Mouse (Mus musculus): ENCODE measurements around the gene Rflnb. TPM values are rescaled to one million over a fixed set of nuclear protein-coding genes. Genes with fewer than 3 reads are reported as not detected.

Rflnb gene
- polyA plus RNA-seq, 1 experiment from 2014 or later, result 64.5 TPM

DNA sequence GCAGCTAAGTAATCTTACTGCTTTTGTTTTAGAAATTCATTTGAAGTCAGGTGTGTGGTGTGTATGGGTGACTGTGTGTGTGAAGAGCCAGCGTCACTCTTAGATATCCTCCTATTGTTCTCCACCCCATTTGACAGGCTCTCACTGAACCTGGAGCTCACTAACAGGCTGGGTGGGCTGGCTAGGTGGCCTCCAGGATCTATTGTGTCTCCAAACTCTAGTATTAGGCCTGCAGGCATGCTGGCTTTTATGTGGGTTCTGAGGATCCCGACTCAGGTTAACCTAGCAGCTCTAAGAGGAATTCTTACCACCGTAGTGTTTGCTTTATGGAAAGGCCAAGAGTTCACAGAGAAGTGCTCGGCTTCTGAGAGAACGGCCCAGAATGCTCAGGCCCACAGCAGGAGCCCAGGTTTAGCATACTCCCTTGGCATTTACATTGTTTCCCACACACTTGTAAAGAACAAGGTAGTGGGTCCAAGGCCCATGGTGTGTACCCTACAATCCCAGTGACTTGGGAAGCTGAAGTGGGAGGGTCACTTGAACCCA lies 23.5 kb upstream of the Rflnb start:
- Histone ChIP-seq H3K4me2 (replicated peaks) (no peak overlapping the region), H3K27me3 (no peaks in the 10 kb centered on the region), H3K27ac (0 out of 2 replicates have a peak overlapping the region, but pooled peaks have one; percentile 7), H3K36me3 (peaks cover 12% of the 10 kb centered on the region), H3K4me3 (no peak overlapping the region), H3K9ac (no peak overlapping the region), H3K4me1 (peaks cover 20% of the 10 kb centered on the region; the same call in 1 of the 2 replicates), H3K9me3 (no peaks in the 10 kb centered on the region)
- no peak for ATAC-seq (ENCODE audit: insufficient number of reproducible peaks, insufficient read depth, low FRiP score, low TSS enrichment)
- WGBS, result 45% methylated on average over 5 of the region's 5 CpGs

DNA sequence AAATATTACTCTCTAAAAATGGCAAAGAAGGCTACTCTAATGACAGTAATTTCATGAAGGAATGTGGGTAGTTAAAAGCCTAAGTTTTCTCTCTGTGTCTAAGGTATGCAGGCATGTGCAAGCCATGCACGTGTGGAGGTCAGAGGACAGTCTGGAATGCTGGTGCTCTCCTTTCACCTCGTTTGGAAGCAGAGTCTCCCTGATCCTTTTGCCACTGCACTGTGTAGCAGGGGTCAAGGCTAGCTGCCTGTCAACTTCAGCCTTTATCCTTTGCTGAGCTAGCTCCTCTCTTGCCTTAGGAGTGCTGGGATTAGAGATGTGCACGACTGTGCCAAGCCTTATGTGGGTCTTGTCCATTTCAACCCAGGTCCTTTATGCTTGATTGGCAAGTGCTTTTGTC lies 22.9 kb upstream of the Rflnb start:
- Histone ChIP-seq H3K36me3 (peaks cover 7% of the 10 kb centered on the region), H3K4me1 (peaks cover 20% of the 10 kb centered on the region; the same call in 1 of the 2 replicates)
- 40% methylated on average over 3 of the region's 3 CpGs for WGBS

DNA sequence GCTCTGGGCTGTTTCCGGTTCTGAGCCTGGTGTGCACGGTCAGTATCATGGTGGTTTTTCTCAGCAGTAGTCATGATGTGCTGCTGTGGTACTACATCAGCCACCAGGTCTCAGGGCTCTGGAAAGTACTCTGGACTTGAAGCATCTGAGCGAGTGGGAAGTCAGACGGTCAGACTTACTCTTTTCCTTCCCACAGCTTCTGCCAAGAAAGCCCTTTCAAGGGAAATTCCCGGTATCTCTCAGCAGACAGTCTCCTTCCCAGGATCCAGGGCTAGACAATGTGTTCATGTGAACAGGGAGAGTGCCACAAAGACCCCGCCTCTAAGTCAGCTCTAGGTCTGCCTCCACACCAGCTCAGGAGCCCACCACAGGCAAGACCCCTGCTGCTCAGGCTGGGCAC lies 17.8 kb upstream of the Rflnb start:
- H3K4me1 ChIP-seq, result peaks cover 15% of the 10 kb centered on the region
- no peaks in the 10 kb centered on the region for H3K9me3 ChIP-seq
- H3K36me3 ChIP-seq, result peaks cover 7% of the 10 kb centered on the region
- no peak for ATAC-seq (ENCODE audit: insufficient number of reproducible peaks, insufficient read depth, low FRiP score, low TSS enrichment)
- WGBS, result 94% methylated on average over 6 of the region's 6 CpGs
- no peak overlapping the region for H3K4me2 ChIP-seq (replicated peaks)
- H3K27ac ChIP-seq, result no peak overlapping the region
- no peak overlapping the region for H3K9ac ChIP-seq
- H3K4me3 ChIP-seq, result no peak overlapping the region
- no peaks in the 10 kb centered on the region for H3K27me3 ChIP-seq

More for the DNA sequence above, 22.9 kb upstream of the Rflnb start:
- no peak overlapping the region for H3K4me3 ChIP-seq
- no peak overlapping the region for H3K9ac ChIP-seq
- ATAC-seq (ENCODE audit: insufficient number of reproducible peaks, insufficient read depth, low FRiP score, low TSS enrichment), result no peak
- H3K4me2 ChIP-seq (replicated peaks), result no peak overlapping the region
- no peaks in the 10 kb centered on the region for H3K9me3 ChIP-seq
- H3K27ac ChIP-seq, result 0 out of 2 replicates have a peak overlapping the region, but pooled peaks have one; percentile 7
- H3K27me3 ChIP-seq, result no peaks in the 10 kb centered on the region

GRCm38 (mm10) chr11:76044468-76044867 lies 16.9 kb upstream of the Rflnb start:
- Histone ChIP-seq H3K36me3 (peaks cover 7% of the 10 kb centered on the region), H3K27ac (no peak overlapping the region), H3K4me1 (peaks cover 15% of the 10 kb centered on the region), H3K27me3 (no peaks in the 10 kb centered on the region), H3K9me3 (no peaks in the 10 kb centered on the region), H3K9ac (no peak overlapping the region), H3K4me2 (replicated peaks) (no peak overlapping the region), H3K4me3 (no peak overlapping the region)
- no peak for ATAC-seq (ENCODE audit: insufficient number of reproducible peaks, insufficient read depth, low FRiP score, low TSS enrichment)
- 84% methylated on average over 6 of the region's 6 CpGs for WGBS

DNA sequence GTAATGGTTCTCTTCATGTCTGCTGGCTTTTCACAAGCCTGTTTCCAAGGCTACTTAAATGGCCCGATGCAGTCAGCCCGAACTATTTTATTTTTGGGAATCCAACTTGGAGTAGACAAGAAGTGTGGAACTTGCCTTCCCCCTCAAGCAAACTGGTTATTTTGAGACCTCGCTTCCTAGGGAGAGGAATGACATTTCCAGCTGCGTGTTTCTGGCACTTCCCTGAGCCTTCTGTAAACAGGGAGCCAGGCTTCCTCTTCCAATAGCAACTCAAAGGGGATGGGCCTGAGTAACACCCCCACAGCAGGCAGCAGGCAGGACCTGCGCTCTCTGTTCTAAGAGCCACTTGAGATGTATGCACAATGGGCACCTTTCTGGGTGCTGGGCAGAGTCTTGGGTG lies 15.3 kb upstream of the Rflnb start:
- Histone ChIP-seq H3K9me3 (no peaks in the 10 kb centered on the region), H3K4me1 (peaks cover 15% of the 10 kb centered on the region), H3K27ac (peak overlapping the region; percentile 55; the same call in 1 of the 2 replicates), H3K4me2 (replicated peaks) (no peak overlapping the region), H3K4me3 (no peak overlapping the region), H3K9ac (no peak overlapping the region), H3K36me3 (peaks cover 7% of the 10 kb centered on the region), H3K27me3 (no peaks in the 10 kb centered on the region)
- no peak for ATAC-seq (ENCODE audit: insufficient number of reproducible peaks, insufficient read depth, low FRiP score, low TSS enrichment)
- 24% methylated on average over 5 of the region's 5 CpGs for WGBS

- ATAC-seq (ENCODE audit: insufficient number of reproducible peaks, insufficient read depth, low FRiP score, low TSS enrichment), result no peak
- no peaks in the 10 kb centered on the region for H3K9me3 ChIP-seq
- WGBS, result 41% methylated on average over 10 of the region's 10 CpGs
- no peak overlapping the region for H3K4me2 ChIP-seq (replicated peaks)
- H3K36me3 ChIP-seq, result peaks cover 7% of the 10 kb centered on the region
- no peak overlapping the region for H3K9ac ChIP-seq
- H3K27me3 ChIP-seq, result no peaks in the 10 kb centered on the region
- H3K4me3 ChIP-seq, result no peak overlapping the region
- peak overlapping the region; percentile 48 for H3K27ac ChIP-seq
- H3K4me1 ChIP-seq, result peaks cover 15% of the 10 kb centered on the region
Observed at GRCm38 (mm10) chr11:76042041-76042638, 14.6 kb upstream of the Rflnb start.

DNA sequence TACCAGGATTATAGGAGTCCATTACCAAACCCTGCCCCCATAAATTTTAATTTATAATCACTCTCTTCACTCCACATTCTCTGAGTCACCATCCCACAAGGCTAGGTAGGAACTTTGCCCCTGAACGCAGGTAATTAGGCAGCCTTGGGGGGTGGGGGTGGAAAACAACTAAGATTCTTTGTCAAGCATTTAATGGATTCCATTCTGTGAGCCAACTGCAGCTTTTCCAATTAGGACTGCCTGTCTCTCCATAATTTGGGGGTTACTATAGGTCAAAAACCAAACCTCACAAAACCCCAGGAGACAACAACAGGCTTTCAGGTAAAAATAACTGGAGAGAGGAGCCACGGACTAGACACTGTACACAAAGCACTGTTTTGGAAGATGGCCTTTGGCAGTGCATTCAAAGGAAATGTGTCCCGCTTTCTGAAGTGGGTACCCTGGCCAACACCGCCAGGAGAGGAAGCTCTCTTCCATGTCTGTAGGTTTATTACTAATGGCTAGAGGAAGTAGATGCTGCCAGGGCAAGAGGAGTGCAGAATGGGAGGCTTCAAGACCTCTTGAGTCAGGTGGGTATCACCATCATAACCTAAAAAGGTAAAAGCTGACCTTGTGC lies 13.3 kb upstream of the Rflnb start:
- Histone ChIP-seq H3K9ac (no peak overlapping the region), H3K4me1 (peaks cover 15% of the 10 kb centered on the region), H3K27ac (no peak overlapping the region), H3K4me2 (replicated peaks) (no peak overlapping the region), H3K9me3 (no peaks in the 10 kb centered on the region), H3K36me3 (no peaks in the 10 kb centered on the region), H3K4me3 (no peak overlapping the region), H3K27me3 (no peaks in the 10 kb centered on the region)
- no peak for ATAC-seq (ENCODE audit: insufficient number of reproducible peaks, insufficient read depth, low FRiP score, low TSS enrichment)
- 61% methylated on average over 4 of the region's 4 CpGs for WGBS

DNA sequence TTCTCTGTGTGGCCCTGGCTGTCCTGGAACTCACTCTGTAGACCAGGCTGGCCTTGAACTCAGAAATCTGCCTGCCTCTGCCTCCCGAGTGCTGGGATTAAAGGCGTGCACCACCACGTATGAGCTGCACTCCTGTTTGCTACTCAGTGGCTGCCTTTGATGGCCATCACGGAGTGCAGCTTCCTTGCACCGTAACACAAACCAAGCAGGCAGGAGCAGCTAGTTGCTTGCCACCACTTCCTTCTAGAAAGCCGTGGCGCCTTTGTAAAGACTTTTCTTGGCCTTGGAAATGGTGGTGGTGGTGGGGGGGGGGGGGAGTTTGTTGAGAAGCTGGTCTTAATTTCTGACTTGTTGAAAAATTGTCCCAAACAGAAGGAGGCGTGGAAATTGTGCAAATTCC lies 12.5 kb upstream of the Rflnb start:
- no peak overlapping the region for H3K4me3 ChIP-seq
- no peaks in the 10 kb centered on the region for H3K36me3 ChIP-seq
- ATAC-seq (ENCODE audit: insufficient number of reproducible peaks, insufficient read depth, low FRiP score, low TSS enrichment), result no peak
- no peaks in the 10 kb centered on the region for H3K9me3 ChIP-seq
- WGBS, result 90% methylated on average over 8 of the region's 8 CpGs
- H3K4me2 ChIP-seq (replicated peaks), result no peak overlapping the region
- peaks cover 15% of the 10 kb centered on the region for H3K4me1 ChIP-seq
- H3K27ac ChIP-seq, result no peak overlapping the region
- no peaks in the 10 kb centered on the region for H3K27me3 ChIP-seq
- no peak overlapping the region for H3K9ac ChIP-seq

- ATAC-seq (ENCODE audit: insufficient number of reproducible peaks, insufficient read depth, low FRiP score, low TSS enrichment), result no peak
- Histone ChIP-seq H3K4me2 (replicated peaks) (no peak overlapping the region), H3K4me3 (no peak overlapping the region), H3K4me1 (peaks cover 21% of the 10 kb centered on the region), H3K9ac (no peak overlapping the region), H3K27ac (no peak overlapping the region), H3K27me3 (no peaks in the 10 kb centered on the region), H3K9me3 (no peaks in the 10 kb centered on the region), H3K36me3 (no peaks in the 10 kb centered on the region)
- WGBS, result 82% methylated on average over 3 of the region's 3 CpGs
Observed at GRCm38 (mm10) chr11:76039271-76040053, 11.9 kb upstream of the Rflnb start.

DNA sequence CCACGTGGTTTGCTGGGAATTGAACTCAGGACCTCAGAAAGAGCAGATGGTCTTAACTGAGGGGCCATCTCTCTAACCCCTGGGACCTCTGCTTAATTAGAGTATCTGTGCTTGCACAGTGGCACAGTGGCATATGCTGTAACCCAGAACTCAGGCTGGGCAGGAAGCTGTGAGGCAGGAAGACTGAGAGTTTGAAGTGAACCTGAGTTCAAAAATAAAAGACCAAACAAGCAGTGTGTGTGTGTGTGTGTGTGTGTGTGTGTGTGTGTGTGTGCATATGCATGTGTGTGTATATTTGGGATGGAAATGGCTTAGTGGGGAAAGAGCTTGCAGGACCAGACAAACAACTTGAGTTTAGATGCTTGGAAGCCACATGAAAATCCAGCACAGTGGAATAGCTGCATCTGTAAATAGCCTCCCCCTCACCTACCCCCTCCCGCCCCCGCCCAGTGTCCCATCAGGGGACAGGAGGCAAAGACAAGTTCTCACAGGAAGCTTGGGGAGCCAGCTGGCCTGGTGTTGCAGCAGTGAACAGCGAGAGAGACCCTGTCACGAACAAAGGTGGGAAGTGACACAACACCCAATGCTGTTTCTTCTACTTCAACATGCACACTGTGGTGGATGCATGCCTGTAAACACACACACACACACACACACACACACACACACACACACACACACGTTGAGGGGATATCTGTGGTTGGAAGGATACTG lies 10.2 kb upstream of the Rflnb start:
- WGBS, result 46% methylated on average over 6 of the region's 6 CpGs

DNA sequence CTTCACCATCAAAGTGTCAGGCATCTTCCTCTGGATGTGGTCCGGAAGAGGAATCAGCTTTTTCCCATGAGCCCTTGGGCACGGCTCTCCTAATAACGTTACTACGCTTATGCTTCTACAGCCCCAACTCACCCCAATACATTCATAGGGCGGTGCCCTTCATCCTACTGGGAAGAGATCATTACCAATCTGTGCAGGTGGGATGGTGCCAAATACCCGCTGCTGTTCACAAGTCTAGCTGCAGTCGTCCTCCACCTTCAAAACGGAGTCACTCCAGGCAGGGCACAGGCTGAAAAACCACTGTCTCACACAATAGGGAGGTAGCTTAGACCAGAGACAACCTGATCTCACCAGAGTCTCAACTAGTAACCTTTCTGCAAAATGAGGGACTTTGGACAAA lies 7.6 kb upstream of the Rflnb start:
- H3K4me1 ChIP-seq, result peaks cover 8% of the 10 kb centered on the region
- H3K9me3 ChIP-seq, result no peaks in the 10 kb centered on the region
- no peak for ATAC-seq (ENCODE audit: insufficient number of reproducible peaks, insufficient read depth, low FRiP score, low TSS enrichment)
- no peak overlapping the region for H3K4me3 ChIP-seq
- no peaks in the 10 kb centered on the region for H3K27me3 ChIP-seq
- no peak overlapping the region for H3K9ac ChIP-seq
- 80% methylated on average over 8 of the region's 8 CpGs for WGBS
- H3K36me3 ChIP-seq, result no peaks in the 10 kb centered on the region
- no peak overlapping the region for H3K4me2 ChIP-seq (replicated peaks)
- no peak overlapping the region for H3K27ac ChIP-seq

More for the DNA sequence above, 10.2 kb upstream of the Rflnb start:
- Histone ChIP-seq H3K27me3 (no peaks in the 10 kb centered on the region), H3K9ac (no peak overlapping the region), H3K27ac (no peak overlapping the region), H3K9me3 (no peaks in the 10 kb centered on the region), H3K4me2 (replicated peaks) (no peak overlapping the region), H3K4me3 (no peak overlapping the region), H3K36me3 (no peaks in the 10 kb centered on the region), H3K4me1 (peaks cover 17% of the 10 kb centered on the region)
- no peak for ATAC-seq (ENCODE audit: insufficient number of reproducible peaks, insufficient read depth, low FRiP score, low TSS enrichment)

All from embryonic facial prominence, embryonic 12.5 days (tissue).